Mouse (Mus musculus): Measurements from ENCODE around the gene Hcn2. TPM values are rescaled to one million over a fixed set of nuclear protein-coding genes. Genes with fewer than 3 reads are reported as not detected.
A peak's percentile ranks its signal among the peaks of the same experiment; 100 is the strongest.

The Hcn2 gene
- polyA plus RNA-seq, 1 experiment from 2014 or later = 0.08 TPM

GRCm38 (mm10) chr10:79735361-79735760 is 18.9 kb downstream of the Hcn2 start:
- H3K27ac ChIP-seq = no peak overlapping the region
- no peak overlapping the region for H3K9ac ChIP-seq
- no peak overlapping the region for H3K4me3 ChIP-seq
- H3K4me2 ChIP-seq = no peak overlapping the region
- H3K36me3 ChIP-seq = peaks cover 78% of the 10 kb centered on the region
- 37% methylated on average over 43 of the region's 52 CpGs for WGBS
- peaks cover 20% of the 10 kb centered on the region for H3K27me3 ChIP-seq
- H3K9me3 ChIP-seq = peaks cover 30% of the 10 kb centered on the region
- H3K4me1 ChIP-seq = 0 out of 2 replicates have a peak, but pooled peaks cover 5% of the 10 kb centered on the region
- no peak for ATAC-seq (ENCODE audit: insufficient number of reproducible peaks, low FRiP score, low TSS enrichment, low read depth)

GRCm38 (mm10) chr10:79736706-79737105 is 20.3 kb downstream of the Hcn2 start:
- Histone ChIP-seq H3K4me3 (no peak overlapping the region), H3K4me2 (no peak overlapping the region), H3K9ac (no peak overlapping the region), H3K27ac (no peak overlapping the region), H3K36me3 (peaks cover 91% of the 10 kb centered on the region), H3K9me3 (peaks cover 30% of the 10 kb centered on the region), H3K27me3 (peaks cover 20% of the 10 kb centered on the region), H3K4me1 (0 out of 2 replicates have a peak, but pooled peaks cover 5% of the 10 kb centered on the region)
- 85% methylated on average over 14 of the region's 14 CpGs for WGBS
- no peak for ATAC-seq (ENCODE audit: insufficient number of reproducible peaks, low FRiP score, low TSS enrichment, low read depth)

- Histone ChIP-seq H3K9ac (no peak overlapping the region), H3K4me3 (no peak overlapping the region), H3K27me3 (peaks cover 20% of the 10 kb centered on the region), H3K4me2 (no peak overlapping the region), H3K36me3 (peaks cover 97% of the 10 kb centered on the region), H3K27ac (no peak overlapping the region), H3K9me3 (peaks cover 30% of the 10 kb centered on the region), H3K4me1 (0 out of 2 replicates have a peak, but pooled peaks cover 5% of the 10 kb centered on the region)
- no peak for ATAC-seq (ENCODE audit: insufficient number of reproducible peaks, low FRiP score, low TSS enrichment, low read depth)
- 87% methylated on average over 10 of the region's 10 CpGs for WGBS
Observed at GRCm38 (mm10) chr10:79738259-79738658, 21.8 kb downstream of the Hcn2 start.

GRCm38 (mm10) chr10:79739234-79739633 is 22.8 kb downstream of the Hcn2 start:
- Histone ChIP-seq H3K36me3 (peaks cover 99% of the 10 kb centered on the region), H3K9me3 (peaks cover 30% of the 10 kb centered on the region)
- no peak for ATAC-seq (ENCODE audit: insufficient number of reproducible peaks, low FRiP score, low TSS enrichment, low read depth)

DNA sequence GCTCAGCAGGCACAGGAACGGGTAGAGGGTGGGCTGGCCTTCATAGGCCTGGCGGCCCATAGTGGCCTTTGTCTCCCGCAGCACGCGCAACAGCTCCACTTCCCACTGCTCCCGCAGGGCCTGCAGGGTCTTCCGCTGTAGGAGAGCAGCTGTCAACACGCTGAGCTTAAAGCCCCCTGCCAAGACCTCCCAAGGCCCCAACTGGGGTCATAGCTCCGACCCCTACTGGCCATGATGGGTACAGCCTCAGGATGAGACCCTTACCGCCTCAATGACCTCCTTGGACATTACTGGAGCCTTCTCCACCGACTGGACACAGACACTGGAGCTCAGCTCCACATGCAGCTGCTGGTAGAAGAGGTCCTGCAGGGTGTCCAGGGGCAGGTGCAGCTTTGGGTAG is 24.4 kb downstream of the Hcn2 start:
- Histone ChIP-seq H3K4me1 (peaks cover 6% of the 10 kb centered on the region), H3K9ac (no peak overlapping the region), H3K9me3 (peaks cover 30% of the 10 kb centered on the region), H3K4me2 (no peak overlapping the region), H3K27ac (no peak overlapping the region), H3K36me3 (peaks cover 87% of the 10 kb centered on the region), H3K27me3 (peaks cover 9% of the 10 kb centered on the region; the same call in 1 of the 2 replicates), H3K4me3 (no peak overlapping the region)
- no peak for ATAC-seq (ENCODE audit: insufficient number of reproducible peaks, low FRiP score, low TSS enrichment, low read depth)
- 82% methylated on average over 11 of the region's 11 CpGs for WGBS

More at GRCm38 (mm10) chr10:79739234-79739633, 22.8 kb downstream of the Hcn2 start:
- Histone ChIP-seq H3K4me1 (0 out of 2 replicates have a peak, but pooled peaks cover 5% of the 10 kb centered on the region), H3K27ac (no peak overlapping the region), H3K4me3 (no peak overlapping the region), H3K27me3 (peaks cover 20% of the 10 kb centered on the region), H3K9ac (no peak overlapping the region), H3K4me2 (no peak overlapping the region)
- 97% methylated on average over 28 of the region's 28 CpGs for WGBS

GRCm38 (mm10) chr10:79743161-79743560 is 26.7 kb downstream of the Hcn2 start:
- 91% methylated on average over 11 of the region's 11 CpGs for WGBS
- Histone ChIP-seq H3K9ac (no peak overlapping the region), H3K4me1 (peaks cover 10% of the 10 kb centered on the region), H3K4me2 (no peak overlapping the region), H3K9me3 (peaks cover 22% of the 10 kb centered on the region), H3K27ac (no peak overlapping the region), H3K36me3 (peaks cover 64% of the 10 kb centered on the region), H3K4me3 (no peak overlapping the region), H3K27me3 (no peaks in the 10 kb centered on the region)
- ATAC-seq (ENCODE audit: insufficient number of reproducible peaks, low FRiP score, low TSS enrichment, low read depth) = no peak

GRCm38 (mm10) chr10:79743650-79744365 is 27.4 kb downstream of the Hcn2 start:
- Histone ChIP-seq H3K27me3 (no peaks in the 10 kb centered on the region), H3K9ac (no peak overlapping the region), H3K4me3 (no peak overlapping the region), H3K36me3 (peaks cover 58% of the 10 kb centered on the region), H3K4me1 (peaks cover 10% of the 10 kb centered on the region), H3K27ac (no peak overlapping the region), H3K4me2 (no peak overlapping the region), H3K9me3 (peaks cover 15% of the 10 kb centered on the region)
- 91% methylated on average over 15 of the region's 15 CpGs for WGBS
- no peak for ATAC-seq (ENCODE audit: insufficient number of reproducible peaks, low FRiP score, low TSS enrichment, low read depth)

- peak overlapping the region; percentile 68 for H3K4me3 ChIP-seq
- no peaks in the 10 kb centered on the region; the same call in 1 of the 2 replicates for H3K9me3 ChIP-seq
- H3K4me2 ChIP-seq = peak overlapping the region; percentile 60
- peaks cover 10% of the 10 kb centered on the region for H3K4me1 ChIP-seq
- H3K36me3 ChIP-seq = peaks cover 42% of the 10 kb centered on the region
- no peak for ATAC-seq (ENCODE audit: insufficient number of reproducible peaks, low FRiP score, low TSS enrichment, low read depth)
- H3K27me3 ChIP-seq = no peaks in the 10 kb centered on the region
- H3K27ac ChIP-seq = no peak overlapping the region
- no peak overlapping the region for H3K9ac ChIP-seq
- WGBS = 91% methylated on average over 3 of the region's 3 CpGs
Observed at GRCm38 (mm10) chr10:79745411-79745810, 29.0 kb downstream of the Hcn2 start.

GRCm38 (mm10) chr10:79745898-79746773 is 29.7 kb downstream of the Hcn2 start, which contains the start of gene Polrmt:
TSS of gene Polrmt (minus strand) at chr10:79746581.
- Histone ChIP-seq H3K4me3 (peak within 1 kb of the TSS; percentile 68), H3K9ac (peak within 1 kb of the TSS; percentile 59), H3K4me1 (peaks cover 10% of the 10 kb centered on the region), H3K27me3 (no peaks in the 10 kb centered on the region), H3K36me3 (peaks cover 34% of the 10 kb centered on the region), H3K27ac (no peak within 1 kb of the TSS; the same call in 1 of the 2 replicates), H3K9me3 (no peaks in the 10 kb centered on the region), H3K4me2 (peak within 1 kb of the TSS; percentile 60)
- peak; percentile 92 for ATAC-seq (ENCODE audit: insufficient number of reproducible peaks, low FRiP score, low TSS enrichment, low read depth)
- WGBS = 1% methylated on average over 37 of the region's 38 CpGs

- Histone ChIP-seq H3K36me3 (peaks cover 28% of the 10 kb centered on the region), H3K4me3 (peak overlapping the region; percentile 68), H3K4me1 (peaks cover 10% of the 10 kb centered on the region), H3K4me2 (peak overlapping the region; percentile 41), H3K9ac (no peak overlapping the region), H3K9me3 (no peaks in the 10 kb centered on the region), H3K27me3 (no peaks in the 10 kb centered on the region), H3K27ac (no peak overlapping the region)
- 24% methylated on average over 6 of the region's 6 CpGs for WGBS
- no peak for ATAC-seq (ENCODE audit: insufficient number of reproducible peaks, low FRiP score, low TSS enrichment, low read depth)
Observed at GRCm38 (mm10) chr10:79746774-79747151, 30.3 kb downstream of the Hcn2 start.

DNA sequence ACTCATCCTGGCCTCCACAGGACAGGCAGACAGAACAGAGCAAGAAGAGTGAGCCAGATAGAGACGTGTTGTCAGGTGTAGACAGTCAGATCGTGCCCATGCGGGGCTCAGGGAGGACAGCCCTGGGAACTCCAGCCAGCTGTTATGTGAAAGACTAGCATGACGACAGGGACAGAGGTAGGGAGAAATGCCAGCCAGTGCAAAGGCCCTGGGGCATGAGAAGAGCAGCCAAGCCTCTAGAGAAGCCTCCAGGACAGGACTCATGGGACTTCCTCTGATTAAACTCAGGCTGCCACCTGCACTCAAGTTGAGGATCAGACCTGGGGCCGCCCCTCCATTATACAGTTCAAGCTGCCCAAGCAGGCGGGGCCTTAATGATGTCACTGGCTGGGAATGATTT is 32.1 kb downstream of the Hcn2 start:
- H3K27ac ChIP-seq = no peak overlapping the region
- H3K9me3 ChIP-seq = no peaks in the 10 kb centered on the region
- H3K9ac ChIP-seq = no peak overlapping the region
- H3K4me3 ChIP-seq = no peak overlapping the region
- peaks cover 10% of the 10 kb centered on the region for H3K4me1 ChIP-seq
- peaks cover 12% of the 10 kb centered on the region for H3K36me3 ChIP-seq
- ATAC-seq (ENCODE audit: insufficient number of reproducible peaks, low FRiP score, low TSS enrichment, low read depth) = no peak
- no peaks in the 10 kb centered on the region for H3K27me3 ChIP-seq
- H3K4me2 ChIP-seq = no peak overlapping the region
- WGBS = 66% methylated on average over 6 of the region's 6 CpGs

Data from limb, embryonic 15.5 days (tissue).